Mouse (Mus musculus) c-Kit-positive CD71-positive TER-119-positive erythroid progenitor cells, embryonic 14.5 days (primary cell): ENCODE measurements at regions not wholly inside any gene's neighbourhood (a gene's known extent, or its start where the extent isn't known, plus 50 kb on each side); places are given as distances from the start of the nearest gene placed in this dataset.

Experiments used
- DNase-seq: peaks from one replicate; pipeline ENCODE4 v3.0.0-alpha.2; 2013; ENCODE audit warnings: low spot score

DNA sequence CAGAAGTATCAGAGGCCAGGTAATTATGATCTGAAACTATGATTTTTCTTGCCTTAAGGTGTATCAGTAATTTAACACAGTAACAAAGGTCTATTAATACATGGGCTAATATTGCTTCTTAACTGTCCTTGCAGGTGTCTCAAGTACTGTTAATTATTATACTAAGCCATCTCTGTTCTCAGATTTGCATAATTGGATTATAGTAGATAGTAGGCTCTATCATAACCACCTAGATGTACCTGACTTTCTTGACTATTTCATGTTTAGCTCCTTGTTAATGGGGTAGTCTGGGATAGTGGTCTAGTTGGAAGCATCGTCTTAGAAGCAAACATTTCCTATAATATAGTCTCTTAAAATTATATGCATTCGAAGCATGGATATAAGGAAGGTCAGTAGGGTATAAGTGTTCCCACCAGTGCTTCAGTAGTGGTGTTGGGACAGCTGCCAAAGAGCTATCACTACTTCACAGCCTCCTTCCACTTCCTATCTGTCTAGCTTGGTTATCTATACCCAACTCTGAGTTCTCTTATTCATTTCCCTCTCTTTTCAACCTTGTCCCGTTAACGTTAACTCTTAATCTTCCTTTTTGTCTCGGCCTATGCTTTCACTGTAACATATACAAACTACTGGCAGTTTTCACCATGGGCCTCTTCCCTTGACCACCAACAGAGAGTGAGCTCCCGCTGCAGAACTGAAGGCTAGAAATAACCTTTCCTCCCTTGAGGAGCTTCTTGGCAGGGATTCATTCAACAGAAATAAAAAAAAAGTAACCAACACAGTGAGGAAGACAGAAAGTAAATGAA lies 630.9 kb upstream of the Lcorl start:
- DNase-seq: no peak

DNA sequence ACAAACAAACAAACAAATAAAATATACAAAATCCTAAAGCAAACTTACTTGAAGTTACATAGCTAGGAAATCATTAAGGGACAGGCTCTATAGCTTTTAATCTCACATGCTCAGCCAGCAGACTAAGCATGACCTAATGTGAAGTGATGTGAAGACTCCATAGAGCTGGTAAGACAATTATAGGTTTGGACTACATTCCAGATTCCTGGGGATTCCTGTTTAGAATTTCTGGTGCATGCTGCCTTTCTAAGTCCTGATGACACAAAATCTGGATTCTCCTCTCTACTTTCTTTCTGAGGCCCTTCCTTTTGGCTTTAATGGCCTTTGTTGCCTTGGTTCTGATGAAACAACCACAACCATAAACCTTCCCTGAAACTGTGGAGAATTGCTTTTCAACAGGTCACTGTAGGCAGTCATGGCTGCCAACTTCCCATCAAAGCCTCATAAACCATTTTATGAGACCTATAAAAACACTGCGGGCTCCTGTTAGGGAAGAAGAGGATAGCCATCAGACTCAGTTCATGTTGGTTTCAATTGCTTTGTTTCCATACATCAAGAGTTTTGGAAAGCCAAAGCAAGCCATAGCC lies 629.4 kb upstream of the Lcorl start:
- DNase-seq: no peak

DNA sequence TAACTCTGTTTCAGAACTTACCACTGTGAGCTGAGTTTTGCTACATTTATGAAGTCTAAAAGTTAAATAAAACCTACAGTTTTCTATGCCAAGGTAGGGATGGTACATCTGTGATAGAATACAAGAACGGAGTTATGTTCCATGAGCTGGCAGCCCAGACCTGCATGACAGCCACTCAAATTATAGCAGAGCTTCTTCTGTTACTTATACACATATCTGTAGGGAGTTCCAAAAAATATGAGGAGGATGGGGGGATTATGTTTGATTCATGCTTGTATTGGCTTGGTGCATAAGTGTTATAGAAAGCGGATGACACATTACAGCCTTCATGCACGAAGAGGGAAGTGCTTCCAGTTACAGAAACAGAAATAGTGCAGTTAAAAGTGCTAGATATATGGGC lies 598.9 kb upstream of the Lcorl start:
- DNase-seq: no peak

DNA sequence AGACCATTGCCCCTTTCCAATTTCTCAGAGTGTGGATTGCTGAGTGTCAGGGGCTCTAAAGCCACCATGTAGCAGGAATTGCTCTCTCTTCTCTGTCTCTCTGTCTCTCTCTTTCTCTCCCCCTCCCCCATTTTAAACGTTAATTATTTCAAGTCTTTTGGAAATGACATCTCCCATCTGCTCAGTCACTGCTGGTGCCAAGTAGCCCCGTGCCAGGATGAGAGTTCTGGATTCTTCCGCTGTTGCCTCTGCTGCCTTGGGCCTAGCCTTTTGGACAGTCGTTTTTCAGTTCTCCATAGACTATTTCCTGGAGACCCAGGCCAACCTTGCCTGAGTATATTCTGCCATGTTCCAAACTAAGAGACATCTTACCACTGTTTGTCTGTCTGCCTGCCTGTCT lies 590.9 kb upstream of the Lcorl start:
- DNase-seq: no peak

DNA sequence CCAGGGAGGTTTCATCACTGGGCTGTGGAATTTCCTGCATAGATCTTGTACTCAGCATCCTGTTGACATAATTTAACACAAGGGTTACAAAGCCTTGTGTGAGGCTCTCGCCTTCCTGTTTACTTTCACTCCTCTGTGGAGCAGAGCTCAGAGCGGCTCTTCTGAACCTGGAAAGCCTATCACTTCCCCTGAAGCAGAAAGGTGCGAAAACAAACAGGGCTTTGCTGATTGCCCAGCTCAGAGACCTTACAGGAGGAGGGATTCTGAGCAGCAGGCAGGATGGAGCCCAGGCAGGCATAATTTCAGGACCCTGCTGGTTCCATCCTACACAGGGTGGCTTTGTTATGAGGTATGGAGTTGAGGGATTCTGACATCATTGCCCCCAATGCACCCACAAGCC lies 588.4 kb upstream of the Lcorl start:
- DNase-seq: no peak

DNA sequence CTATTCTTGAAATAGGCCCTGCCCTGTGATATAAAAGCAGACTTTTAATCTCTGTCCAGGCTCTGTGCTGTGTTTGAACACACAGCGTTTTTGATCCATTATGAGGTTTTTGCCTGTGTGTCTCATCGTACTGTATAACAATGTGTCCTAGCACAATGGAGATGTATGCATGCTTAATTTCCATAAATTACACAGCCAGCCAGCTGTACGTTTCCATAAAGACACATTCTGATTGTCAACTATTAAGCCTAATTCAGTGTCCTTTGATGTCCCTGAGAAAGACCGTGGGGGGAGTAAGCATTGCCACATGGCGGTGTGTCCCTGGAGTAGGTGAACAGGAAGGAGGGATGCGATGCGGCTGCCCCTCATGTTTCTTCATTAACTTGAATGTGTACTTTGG lies 587.7 kb upstream of the Lcorl start:
- no peak for DNase-seq

DNA sequence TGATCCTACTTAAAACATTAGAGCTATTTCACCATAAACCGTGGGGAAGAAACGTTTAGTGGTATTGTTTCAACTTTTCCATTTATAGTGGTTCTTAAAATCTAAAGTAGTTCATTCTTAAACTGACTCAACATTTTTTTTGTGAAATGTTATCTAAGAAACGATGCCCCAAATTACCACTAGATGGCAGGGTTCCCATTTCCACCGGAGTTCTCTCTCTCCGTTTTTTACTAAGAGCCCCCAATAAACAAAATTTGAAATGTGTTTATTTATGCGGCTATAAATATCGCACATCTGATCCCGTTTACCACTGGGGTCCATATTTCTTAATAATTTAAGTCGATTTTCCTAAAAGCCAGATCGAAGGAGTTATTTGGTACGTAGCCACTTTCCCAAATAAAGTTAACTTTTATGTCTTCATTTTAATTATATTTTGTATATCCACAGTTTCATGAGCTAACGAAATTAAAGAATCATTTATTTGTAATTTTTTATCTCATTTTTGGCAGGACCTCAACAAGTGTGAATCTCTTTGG lies 586.5 kb upstream of the Lcorl start:
- peak; percentile 26 for DNase-seq

DNA sequence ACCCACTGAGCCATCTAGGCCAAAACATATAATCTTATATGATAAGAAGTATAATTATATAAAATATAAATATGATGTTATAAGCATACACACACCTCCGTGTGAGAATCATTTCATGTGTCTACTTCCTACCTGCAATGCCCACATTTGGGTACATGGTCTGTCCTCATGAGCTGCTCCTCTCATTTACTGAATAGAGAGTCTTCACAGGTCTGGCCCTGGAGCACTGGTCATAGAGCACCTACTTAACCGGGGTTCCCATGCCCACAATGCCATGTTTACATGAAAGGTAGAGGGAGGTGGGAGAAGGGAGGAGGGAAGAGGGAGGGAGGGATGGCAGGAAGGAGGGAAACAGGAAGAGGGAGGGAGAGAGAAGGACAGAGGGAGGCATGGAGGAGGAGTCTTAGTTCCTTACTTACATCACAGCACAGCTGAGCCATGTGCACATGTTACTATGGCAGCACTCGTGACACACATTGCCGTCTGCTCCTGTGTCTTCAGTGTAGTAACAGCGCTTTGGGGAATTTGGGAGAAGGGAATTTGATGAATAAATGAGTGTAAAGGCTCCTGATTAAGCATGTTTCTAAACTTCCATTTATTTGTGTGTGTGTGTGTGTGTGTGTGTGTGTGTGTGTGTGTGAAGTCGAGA lies 585.3 kb upstream of the Lcorl start:
- no peak for DNase-seq

DNA sequence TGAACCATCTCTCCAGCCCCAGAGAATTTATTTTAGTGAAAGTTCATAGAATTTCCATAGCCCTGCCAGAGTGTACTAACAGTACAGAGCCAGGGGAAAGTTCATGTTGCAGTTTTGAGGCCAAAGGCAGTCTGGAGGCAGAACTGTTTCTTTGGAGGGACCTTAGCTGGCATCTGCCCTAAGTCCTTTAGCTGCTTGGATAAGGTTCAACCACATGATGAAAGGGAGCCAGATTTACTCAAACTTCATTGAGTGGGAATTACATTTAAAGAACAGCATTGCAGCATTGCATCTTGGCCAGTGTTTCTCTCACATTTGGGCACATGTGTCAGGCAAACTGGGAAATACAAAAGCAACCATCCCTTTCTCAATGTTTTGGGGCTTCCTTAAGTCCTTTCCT lies 584.3 kb upstream of the Lcorl start:
- DNase-seq: no peak

DNA sequence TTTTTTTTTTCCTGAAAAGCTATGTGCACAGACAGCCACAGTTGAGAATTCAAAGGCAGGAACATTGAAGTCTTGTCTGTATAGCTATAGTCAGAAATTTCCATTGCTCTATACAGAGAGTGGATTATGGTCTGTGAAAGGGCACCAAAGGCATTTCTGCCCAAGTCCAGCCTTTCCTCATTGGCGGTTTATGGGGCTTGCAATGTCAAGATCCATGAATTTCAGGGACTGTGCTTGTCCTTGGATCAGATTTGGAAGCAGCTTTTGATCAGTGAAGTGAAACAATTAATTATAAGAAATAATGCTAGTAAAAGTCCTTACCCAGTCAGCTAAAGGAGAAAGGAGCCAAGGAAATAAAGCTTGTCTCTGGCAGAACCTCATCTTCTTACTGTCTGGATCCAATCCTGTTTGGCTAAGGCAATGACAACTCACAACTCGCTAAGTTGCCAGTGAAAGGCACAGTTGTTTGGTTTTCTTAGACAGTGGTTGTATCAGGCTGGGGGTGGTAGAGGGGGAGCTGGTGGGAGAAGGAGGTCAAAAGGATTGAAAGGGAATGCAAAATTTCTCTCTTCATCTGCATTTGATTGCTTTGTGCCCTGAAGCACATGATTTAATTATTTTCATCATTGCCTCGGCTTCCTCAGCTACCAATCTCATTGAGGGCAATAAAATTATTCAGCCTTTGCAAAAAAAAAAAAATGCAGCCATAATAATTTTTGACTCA lies 574.4 kb upstream of the Lcorl start:
- no peak for DNase-seq

DNA sequence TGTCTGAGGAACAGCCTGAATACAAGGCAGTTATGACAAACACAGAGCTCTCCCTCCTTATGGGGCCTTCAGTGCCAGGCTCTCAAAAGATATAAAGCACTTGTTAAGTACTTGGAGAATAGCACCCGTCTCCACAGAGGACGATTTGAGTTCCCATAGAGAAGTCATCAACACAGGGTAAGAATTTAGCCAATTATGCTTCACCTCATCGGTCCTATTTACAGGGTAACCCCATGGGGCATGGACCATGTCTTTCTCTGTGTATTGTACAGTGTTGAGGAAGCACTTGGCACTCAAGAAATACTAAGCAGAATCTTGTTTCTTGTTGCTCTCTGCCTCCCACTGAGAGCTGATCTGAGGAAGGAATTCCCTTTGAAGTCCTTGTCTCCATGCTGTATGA lies 565.3 kb upstream of the Lcorl start:
- no peak for DNase-seq

DNA sequence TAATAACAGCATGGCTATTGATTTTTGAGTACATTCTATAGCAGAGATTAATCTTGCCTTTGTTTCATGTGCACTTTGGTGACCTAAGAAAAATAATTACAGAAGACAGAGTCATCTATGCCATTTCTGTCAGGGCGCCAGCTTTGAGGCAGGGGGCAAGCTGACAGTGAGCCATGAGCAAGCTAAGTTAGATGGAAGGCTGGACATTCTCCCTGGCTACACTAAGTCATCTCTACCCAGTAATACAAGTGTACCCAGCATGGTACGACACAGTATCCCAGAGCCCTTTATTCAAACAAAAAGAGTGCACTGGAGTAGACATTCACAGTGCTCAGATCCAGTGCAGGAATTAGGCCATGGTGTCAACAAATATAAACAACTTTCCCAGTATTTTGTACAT lies 549.6 kb upstream of the Lcorl start:
- no peak for DNase-seq

DNA sequence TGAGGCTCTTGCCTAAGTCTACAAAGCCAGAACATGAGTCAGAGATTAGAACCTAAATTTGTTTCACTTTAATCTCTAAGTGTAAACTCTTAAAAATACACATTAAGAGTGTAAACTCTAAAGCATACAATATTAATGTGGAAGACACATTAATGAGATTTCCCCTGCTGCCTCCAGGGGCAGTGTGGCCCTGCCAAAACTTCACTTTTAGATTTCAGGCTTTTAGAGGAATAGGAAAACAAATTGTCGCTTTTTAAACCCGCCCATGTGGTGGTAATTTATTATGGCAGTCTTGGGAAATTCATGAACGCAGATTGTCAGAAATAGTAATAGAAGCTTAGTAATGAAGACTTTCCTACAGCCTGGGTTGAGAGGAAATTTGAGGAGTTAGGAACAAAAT lies 549.0 kb upstream of the Lcorl start:
- DNase-seq: no peak

DNA sequence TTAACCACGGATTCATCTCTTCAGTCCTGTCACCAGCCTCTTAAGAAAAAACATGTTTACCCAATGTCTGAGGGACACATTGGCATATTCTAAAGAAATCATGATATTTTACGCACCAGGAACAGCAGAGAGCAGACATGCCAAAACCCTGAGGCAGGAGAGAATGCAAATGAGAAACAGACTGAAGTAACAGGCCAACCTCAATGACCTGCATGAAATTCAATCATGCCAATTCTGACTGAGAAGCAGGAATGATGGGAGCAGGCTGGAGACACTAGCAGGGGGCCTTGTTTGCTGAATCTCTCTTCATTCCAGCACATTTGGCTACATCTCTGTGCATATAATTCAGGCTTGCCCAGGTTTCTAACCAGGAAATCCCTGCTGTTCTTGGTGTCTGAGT lies 529.2 kb upstream of the Lcorl start:
- no peak for DNase-seq

DNA sequence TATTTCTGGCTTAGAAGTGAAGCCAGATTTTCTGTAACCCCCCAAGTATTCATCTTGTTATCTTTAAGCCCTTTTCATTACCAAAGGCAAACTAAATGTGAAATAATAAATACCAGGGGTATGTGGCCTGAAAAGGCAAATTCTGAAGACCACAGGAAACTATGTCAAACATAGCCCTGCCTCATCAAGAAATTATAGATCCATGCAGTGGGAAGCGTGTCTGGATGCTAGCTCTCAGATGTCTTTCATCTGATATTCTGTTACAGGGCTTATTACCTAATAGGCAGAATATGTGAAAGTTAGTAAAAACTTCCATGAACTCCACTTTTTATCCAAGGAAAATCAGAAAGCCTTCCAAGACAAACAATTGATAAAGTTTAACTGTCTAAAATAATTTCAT lies 509.9 kb upstream of the Lcorl start:
- DNase-seq: no peak

DNA sequence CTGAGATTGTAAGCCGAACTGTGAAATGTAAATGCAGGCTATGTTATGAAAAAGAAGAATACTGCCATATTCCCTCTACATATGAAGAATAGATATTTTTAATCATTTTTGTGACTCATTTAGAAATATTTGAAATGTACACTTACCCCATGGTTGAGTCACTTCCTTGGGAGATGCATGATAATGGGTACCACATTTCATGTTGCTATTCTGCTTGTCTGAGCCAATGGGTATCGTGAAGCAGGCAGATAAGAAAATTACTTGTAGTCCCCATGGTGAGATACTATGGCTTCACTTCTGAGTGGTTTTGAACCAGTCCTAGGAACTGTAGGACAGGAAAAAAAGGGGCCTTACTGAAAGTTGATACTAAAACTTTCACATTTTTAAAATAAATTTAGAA lies 506.2 kb upstream of the Lcorl start:
- DNase-seq: no peak

DNA sequence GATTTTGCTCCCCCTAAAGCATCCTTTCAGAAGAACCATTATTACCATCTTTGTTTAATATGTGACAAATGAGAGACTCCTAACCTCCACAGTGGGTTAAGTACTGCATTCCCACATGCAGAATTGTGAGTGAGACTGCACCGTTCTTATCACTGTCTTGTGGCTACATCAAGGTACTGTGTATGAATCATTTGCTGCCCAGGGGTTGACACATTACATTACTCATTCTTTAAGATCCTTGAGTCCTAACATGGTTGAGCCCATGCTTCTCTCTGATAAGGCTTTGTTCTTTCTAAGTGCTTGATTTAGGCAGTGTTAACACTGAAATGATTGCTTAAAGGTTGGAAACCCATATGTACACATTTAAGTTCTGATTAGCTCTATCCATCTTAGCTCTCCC lies 504.2 kb upstream of the Lcorl start:
- no peak for DNase-seq

DNA sequence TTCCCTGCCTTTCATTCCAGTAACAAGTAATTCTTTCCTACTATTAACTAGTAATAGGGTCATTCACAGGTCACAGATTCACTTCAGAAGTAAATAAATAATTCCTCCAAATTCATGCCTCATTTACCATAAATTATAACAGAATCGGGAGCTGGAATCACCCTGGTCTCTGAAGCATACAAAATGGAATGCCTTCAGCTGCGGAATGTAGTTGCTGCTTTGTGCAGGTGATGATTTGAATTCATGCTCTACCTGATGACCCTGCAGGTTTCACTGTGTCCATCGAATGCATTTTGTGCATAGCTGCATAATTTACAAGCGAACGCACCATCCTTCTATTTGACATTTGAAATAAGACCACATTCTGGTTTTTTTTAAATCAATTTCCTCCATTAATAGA lies 491.0 kb upstream of the Lcorl start:
- DNase-seq: no peak

DNA sequence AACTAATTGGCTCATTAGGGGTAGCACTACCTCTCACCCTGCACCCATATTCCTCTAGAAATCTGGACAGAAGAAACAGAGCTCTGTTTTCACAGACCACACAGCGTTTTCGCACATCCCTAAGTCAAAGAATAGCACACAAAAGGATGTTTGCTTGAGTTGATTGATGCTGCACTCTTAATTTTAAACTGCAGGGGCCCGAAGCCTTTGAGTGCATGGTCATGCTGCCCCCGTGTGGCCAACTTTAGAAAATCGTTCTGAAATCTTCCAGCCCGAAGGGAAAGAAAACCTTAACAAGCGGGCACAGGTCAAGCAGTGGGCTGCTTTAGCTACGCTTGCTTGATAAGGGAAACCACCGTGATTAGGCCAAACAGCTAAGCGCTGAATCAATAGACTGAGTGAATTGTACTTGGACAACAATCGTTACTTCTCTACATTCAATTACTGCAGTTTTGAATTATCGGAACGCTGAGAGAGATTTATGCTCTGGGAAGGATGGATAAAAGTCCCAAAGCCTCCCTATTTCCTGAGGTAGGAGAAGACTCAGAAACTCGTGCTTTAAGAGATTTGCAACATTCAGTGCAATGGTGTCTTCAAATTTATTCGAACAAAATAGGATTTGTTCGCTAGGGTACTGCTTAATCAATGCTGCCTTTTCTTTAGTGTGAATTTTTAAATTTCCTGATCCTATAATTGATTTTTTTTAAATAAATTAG lies 490.1 kb upstream of the Lcorl start:
- DNase-seq: peak; percentile 14

DNA sequence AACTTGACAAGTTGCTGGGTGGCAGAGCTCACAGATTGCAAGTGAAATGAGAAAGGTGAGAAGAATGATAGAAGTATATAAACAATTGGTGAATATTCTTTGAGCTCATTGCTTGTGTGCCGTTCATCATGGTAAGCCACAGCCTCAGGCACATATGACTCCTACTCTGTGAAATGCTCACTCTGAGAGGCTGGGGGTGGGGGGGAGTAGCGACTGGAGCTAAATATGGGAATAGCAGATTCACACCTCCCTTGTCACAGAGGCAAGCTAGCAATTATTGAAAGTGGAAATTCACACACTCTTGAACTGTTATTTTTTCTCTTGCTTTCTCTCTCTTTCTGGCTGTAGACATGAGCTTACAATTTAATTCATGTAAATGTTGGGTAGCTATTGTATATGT lies 481.0 kb upstream of the Lcorl start:
- no peak for DNase-seq

DNA sequence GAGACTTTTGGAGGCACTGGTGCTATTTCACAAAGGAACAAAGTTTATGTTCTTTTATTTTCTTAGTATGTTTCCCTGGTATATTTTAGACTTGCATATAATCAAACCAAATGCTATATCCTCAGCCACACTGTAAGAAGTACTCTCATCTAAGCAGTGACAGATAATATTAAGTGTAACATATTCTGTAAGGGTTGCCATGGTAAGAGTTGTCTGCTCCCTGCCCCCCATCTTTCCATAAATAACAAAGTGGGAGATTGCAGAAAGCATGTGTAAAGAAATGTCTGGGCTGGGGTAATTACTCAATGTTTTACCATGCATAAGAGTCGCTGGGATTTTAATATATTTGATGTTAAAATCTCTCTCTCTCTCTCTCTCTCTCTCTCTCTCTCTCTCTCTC lies 473.5 kb upstream of the Lcorl start:
- no peak for DNase-seq
